Mouse (Mus musculus) lung, adult 18-20 months (tissue): ENCODE results near the gene Slc35e4.
A peak's percentile ranks its signal among the peaks of the same experiment; 100 is the strongest.
"Not testable (repeated sequence)": the region's sequence is repeated elsewhere in the genome, so short reads cannot be mapped to it uniquely, and the experiment has no call there.

Source experiments
- DNase-seq, 2 experiments: peaks; one replicate each; pipeline ENCODE4 v3.0.0; 2022; ENCODE audit warnings: mixed read lengths in 2 of 2

Slc35e4 gene

DNA sequence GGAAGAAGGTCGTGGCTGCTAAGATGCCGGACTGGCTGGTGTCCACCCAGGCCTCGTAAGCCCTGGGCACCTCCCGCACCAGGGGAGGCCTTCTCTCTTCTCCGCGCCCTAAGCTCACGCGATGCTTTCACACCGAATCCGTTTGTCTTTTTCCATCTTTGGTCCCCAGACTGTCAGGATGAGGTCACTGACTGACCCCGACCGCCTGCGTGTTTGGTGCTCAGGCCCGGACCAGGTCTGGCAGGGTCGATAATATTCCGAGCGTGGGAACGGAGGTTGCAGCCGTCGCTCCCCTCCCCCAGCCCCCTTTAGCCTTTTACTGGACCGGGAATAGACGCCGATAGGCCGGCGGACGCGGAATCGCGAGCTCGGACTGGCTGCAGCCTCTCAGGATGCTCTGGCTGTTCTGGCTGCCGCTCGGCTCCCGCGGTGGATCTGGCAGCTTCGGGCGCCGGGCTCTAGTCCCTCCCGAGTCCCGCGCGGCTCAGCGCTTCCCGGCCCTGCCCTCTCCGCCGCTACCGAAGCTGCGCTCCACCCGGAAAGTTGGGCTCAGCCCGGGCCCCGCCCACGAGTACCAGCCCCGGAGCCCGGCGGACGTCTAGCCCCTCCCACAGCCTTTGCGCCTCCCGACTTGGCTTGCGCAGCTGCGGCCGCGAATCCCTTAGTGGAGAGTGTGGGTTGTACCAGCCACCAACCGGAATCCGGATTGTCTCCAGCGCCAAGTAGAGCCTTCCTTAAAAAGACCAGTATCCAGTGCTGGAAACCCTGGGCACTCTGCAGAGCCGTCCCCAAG, 952 bp downstream of the Slc35e4 start:
- peak; percentile 97 to 98 for DNase-seq

DNA sequence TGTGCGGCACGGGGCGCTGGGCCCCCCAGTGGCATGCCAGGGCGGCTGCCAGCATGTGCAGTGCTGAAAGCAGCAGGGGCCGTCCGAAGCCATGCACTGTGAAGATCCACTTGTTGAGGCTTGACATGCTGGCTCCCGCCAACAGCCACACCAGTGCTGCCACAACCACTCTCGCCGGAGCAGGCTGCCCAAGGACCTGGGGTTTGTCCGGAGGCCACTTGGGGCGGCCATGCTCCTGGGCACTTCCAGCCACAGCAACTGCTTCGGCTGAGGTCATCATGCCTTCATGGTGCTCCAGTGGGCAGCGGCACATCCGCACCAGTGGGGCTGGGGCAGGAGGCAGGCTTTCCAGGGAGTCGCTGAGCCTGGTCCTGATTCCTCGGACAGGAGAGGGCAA, 1.6 kb downstream of the Slc35e4 start:
- DNase-seq: peak; percentile 48 to 49

GRCm38 (mm10) chr11:3912100-3912874, 2.2 kb downstream of the Slc35e4 start:
- peak in 1 of 2 experiments; percentile 46 for DNase-seq

GRCm38 (mm10) chr11:3911440-3911839, 3.0 kb downstream of the Slc35e4 start:
- not testable (repeated sequence) for DNase-seq

DNA sequence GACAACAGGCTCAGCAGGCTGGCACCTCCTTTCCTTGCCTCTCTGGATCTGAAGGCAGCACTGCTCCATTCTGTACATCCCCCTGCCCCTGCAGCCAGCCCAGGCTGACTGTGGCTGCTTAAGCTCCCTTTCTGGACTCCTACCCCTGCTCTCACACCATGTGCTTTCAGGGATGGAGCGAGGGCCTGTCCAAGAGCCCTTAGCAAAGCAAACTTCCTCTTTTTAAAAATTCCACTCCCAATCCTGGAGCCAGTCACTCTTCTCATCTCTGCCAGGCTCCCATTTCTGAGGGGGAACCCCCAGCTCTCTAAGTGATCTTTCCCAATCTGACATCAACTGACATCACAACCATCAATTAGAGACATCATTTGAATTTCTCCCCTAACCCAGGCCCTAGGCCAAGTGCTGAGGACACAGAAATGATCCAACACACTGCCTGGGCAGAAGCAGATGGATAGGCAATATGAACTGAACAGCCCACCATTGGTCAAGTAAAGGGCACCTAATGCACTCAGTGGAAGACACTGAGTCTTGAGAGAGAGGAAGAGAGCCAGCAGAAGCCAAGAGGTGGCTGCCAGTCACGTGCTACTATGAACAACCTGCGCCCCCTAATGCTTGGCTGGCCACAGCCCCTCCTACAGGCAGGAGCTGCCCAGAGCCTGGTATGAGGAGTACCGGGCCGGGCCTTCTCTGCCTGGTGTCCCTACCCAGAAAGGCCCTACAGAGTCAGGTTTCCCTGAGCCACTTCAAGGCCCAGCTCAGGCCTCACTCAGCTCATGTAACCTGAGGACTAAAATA, 3.8 kb downstream of the Slc35e4 start:
- peak; percentile 42 to 56 for DNase-seq

- no peak for DNase-seq
These were observed 5.2 kb downstream of the Slc35e4 start for GRCm38 (mm10) chr11:3909236-3909635.

DNA sequence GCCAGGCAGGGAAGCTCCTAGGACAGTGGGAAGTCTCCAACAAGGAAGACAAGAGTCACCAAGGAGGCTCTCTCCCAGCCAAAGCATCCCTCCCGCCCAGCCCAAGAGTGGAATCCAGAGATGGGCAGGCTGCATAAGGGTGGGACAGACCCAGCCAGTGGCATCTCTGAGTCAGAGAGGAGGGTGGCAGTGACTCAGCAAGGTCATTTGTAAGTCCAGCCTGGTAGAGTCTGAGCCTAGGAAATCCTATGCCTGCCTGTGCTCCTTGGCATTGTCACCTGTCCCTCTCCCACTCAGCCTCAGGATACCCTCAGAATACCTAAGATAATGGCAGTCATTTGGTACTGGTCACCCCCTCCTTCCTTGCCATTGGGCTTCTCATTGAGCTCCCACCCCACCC, 9.0 kb downstream of the Slc35e4 start:
- DNase-seq: no peak

- no peak for DNase-seq
These were observed 9.8 kb downstream of the Slc35e4 start for GRCm38 (mm10) chr11:3904673-3905072.

DNA sequence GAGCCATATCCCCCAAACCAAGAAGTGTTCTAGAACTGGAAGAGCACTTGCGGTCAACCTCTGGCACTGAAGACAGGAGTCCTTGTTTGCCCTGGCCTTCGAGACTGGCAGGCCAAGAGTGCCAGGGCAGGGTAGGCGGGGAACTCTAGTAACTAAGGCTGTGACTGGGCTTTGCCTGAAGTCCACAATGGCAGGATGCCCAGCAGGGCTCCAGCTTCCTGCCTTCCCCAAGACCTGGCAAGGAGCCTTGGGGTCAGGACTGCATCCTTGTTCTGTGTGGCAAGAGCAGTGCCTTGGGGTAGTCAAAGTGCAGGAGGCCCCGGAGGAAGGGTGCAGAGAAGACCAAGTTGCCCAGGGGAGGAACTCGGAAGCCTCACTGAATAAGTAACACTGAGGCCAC, 11.4 kb downstream of the Slc35e4 start:
- peak; percentile 93 to 96 for DNase-seq

DNA sequence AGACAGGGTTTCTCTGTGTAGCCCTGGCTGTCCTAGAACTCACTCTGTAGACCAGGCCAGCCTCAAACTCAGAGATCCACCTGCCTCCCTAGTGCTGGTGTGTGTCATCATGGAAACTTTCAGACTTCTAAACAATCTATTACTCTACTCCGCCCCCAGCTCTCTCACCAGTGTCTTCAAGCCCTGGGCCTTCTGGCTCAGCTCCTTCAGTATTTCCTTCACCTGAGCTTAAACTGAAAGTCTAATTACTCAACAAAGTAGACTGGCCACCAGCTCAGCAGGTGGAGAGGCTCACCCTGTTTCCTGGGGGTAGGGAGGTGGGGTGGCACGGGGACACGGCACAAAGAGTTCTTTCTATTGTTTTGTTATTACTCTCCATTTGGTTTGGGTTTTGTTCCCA, 11.9 kb downstream of the Slc35e4 start:
- peak in 1 of 2 experiments; percentile 53 for DNase-seq

GRCm38 (mm10) chr11:3900296-3900695, 14.2 kb downstream of the Slc35e4 start:
- no peak for DNase-seq

DNA sequence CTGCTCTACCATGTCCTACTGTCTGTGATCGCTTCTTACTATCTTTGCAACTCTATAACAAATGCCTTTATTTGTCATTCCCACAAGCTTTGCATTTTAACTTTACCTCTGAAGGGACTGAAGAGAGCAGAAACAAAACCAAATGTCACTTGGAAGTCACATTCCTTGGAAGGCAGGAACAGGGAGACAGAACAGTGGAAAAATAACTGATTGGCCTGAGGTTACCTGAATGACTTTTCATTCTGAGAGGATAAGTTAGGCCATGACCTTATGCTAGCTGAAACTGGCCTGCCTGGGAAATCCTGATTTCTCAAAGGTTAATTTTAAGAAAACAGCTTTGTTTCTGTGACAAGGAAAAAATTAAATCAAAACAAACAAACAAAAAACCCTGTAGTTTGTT, 18.5 kb downstream of the Slc35e4 start:
- no peak for DNase-seq

DNA sequence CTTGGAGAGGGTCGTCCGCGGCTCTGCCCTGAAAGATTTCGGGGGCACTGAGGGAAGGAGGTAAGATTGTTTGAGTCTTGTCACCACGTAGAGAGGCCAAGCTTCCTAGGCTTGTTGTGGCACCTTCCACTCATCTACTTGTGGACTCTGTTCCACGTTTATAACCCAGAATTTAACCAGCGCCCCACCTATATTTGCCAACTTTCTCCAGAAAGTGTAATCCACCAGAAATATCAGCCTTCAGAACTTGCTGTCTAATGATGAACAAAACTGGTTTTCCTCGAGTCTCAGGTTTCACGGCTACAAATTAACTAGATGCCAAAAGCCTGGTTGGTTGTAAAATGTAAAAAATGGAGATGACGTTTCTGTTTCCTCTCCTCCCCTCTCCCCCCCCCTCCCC, 19.0 kb downstream of the Slc35e4 start:
- DNase-seq: peak in 1 of 2 experiments; percentile 19

DNA sequence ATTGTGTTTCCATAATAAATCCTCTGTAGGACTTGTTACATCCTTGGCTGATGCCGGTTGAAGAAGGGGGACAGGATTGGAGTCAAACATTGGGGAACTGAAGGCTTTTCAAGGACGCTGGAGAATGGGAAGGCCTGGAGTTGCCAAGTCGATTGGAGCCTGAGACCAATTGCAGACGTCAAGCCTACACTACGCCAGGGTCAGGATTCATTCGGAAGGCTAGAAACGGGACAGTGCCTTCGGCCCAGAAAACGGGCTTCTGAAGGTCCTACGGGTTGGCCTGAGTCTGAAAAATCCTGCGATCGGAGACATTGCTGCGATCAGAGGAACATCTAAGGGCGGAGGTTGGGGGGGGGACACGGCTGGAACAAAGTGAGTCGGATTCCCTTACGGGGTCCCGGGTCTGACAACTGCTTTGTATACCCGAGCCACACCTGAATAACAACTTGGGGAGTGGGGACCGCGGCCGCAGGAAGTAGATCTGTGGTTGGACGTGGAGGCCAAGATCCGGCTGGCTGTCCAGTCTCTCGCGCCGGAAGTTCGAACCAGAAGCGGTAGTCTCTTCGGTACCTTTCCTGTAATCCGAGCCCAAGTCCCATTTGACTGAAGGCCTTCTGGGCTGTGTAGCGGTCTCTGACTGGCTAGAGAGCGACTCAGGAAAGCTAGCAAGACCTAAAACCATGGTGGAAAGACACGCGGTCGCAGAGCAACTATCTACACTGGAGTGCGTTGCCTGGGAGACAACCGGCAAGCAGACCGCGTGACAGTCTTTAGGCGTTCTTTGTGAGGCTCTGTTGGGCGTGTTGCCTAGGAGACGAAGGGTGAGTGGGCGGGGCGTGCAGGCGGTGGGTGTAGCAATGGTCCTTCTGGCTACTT, 19.8 kb downstream of the Slc35e4 start, which contains the start of the genes 4921536K21Rik and Dusp18:
TSS of gene 4921536K21Rik (minus strand) at position 693 of the 876 bp plus-strand sequence.
TSS of gene Dusp18 (plus strand) at position 835 of the 876 bp plus-strand sequence.
- DNase-seq: peak; percentile 96 to 97

DNA sequence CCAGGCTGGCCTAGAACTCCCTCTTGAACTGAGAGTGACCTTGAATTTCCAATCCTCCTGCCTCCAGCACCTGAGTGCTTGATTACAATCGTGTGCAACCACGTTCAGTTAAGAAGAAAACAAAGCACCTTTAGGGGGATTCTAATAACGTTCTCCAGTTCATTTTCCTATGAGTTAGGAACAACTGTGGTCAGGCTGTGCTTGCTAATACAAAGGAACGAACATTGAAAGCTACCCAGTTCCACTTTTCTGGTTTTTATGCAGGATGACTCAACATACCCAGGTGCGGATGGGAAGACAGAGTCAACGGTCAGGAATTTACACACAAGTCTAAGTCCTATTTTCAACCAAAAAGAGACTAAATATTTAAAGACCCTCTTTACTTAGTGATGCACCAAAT, 20.5 kb downstream of the Slc35e4 start:
- no peak for DNase-seq

- DNase-seq: no peak
These were observed 27.1 kb downstream of the Slc35e4 start for GRCm38 (mm10) chr11:3887331-3887730.

GRCm38 (mm10) chr11:3883711-3884110, 30.8 kb downstream of the Slc35e4 start:
- DNase-seq: no peak

- peak; percentile 60 to 71 for DNase-seq
These were observed 34.6 kb downstream of the Slc35e4 start for GRCm38 (mm10) chr11:3879836-3880235.

- no peak for DNase-seq
These were observed 35.8 kb downstream of the Slc35e4 start for GRCm38 (mm10) chr11:3878660-3879059.

- DNase-seq: no peak
These were observed 38.0 kb downstream of the Slc35e4 start for GRCm38 (mm10) chr11:3876419-3876818.

DNA sequence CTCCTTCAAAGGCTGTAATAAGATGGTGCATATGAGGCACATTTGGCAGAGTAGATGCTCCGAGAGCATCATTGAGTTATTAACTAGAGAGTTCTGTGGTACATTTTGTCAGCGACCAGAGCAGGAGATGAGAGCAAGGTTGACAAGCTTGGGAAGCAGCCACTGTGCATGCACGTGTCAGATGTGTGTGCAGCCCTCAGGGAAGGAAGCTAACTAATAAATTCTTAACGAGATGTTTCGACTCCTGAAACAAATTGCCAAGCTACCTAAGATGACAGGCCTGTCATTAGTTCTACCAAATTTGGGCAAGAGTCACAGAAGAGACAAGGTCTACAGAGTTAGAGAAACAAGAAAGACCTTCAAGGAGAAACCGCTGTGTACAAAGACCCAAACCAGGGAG, 50.1 kb downstream of the Slc35e4 start:
- no peak for DNase-seq
